Mouse (Mus musculus) heart, embryonic 10.5 days (tissue): ENCODE data around the gene Wdsub1. TPM values are rescaled to one million over a fixed set of nuclear protein-coding genes. Genes with fewer than 3 reads are reported as not detected.

Experiments used
- DNase-seq: peaks from one replicate; pipeline ENCODE4 v3.0.0-alpha.2; 2017; ENCODE audit warnings: low spot score
- H3K27ac ChIP-seq: fragments of 300-500 bp; sonication (generic); 2 replicates; pipeline ENCODE4 v1.5.1; 2016; ENCODE audit warnings: mild to moderate bottlenecking
- H3K27me3 ChIP-seq: fragments of 300-500 bp; sonication (generic); 2 replicates; pipeline ENCODE4 v1.6.1; 2016; ENCODE audit warnings: mild to moderate bottlenecking; ENCODE audit not compliant: poor library complexity, insufficient read depth, severe bottlenecking
- H3K36me3 ChIP-seq: fragments of 300-500 bp; sonication (generic); 2 replicates; pipeline ENCODE4 v1.6.1; 2016; ENCODE audit warnings: mild to moderate bottlenecking, moderate library complexity
- H3K4me1 ChIP-seq: fragments of 300-500 bp; sonication (generic); 2 replicates; pipeline ENCODE4 v1.6.1; 2016; ENCODE audit warnings: mild to moderate bottlenecking
- H3K4me3 ChIP-seq: fragments of 300-500 bp; sonication (generic); 2 replicates; pipeline ENCODE4 v1.5.1; 2016; ENCODE audit warnings: mild to moderate bottlenecking, moderate library complexity
- H3K9me3 ChIP-seq: fragments of 300-500 bp; sonication (generic); 2 replicates; pipeline ENCODE4 v1.6.1; 2016; ENCODE audit warnings: mild to moderate bottlenecking, moderate library complexity
- WGBS: fragments of 180-500 bp; shearing (Covaris S2); methylation state at CpG from one replicate; pipeline ENCODE4 v1.1.7; 2016; 5-methylcytosine and 5-hydroxymethylcytosine counted together
- polyA plus RNA-seq: library from polyadenylated mRNA; unstranded; fragments of >200 nt; fragmentation: Nextera tagmentation; extraction: Ambion mirVana; gene quantifications from 2 replicates; pipeline ENCODE4 v1.2.1, GENCODE M21; 2016

Gene Wdsub1
- polyA plus RNA-seq, 1 experiment from 2014 or later: 37.6 TPM

DNA sequence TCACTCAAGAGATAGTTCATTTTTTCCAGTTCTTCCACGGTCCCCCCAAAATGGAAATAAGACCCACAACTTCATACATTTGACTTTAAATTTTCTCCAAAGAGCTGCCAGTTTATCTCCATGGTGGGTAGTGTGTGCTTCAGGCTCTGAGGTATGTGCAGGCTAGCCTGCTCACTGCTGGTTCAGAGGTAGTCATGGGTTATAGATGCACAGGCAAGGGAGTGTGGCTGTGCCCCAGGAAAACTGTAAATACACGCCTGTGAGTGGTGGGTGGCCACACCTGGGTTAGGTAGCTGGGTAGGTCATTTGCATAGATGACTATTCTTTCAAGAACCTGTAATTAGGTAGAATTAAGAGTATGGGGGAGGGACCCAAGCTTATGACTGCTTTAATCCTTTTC is 42.6 kb downstream of the Wdsub1 start:
- H3K36me3 ChIP-seq: peaks cover 92% of the 10 kb centered on the region
- no peaks in the 10 kb centered on the region for H3K27me3 ChIP-seq
- H3K9me3 ChIP-seq: no peaks in the 10 kb centered on the region
- WGBS: 80% methylated on average over 2 of the region's 2 CpGs
- H3K4me1 ChIP-seq: peaks cover 36% of the 10 kb centered on the region
- DNase-seq: no peak
- H3K4me3 ChIP-seq: no peak overlapping the region
- no peak overlapping the region for H3K27ac ChIP-seq

DNA sequence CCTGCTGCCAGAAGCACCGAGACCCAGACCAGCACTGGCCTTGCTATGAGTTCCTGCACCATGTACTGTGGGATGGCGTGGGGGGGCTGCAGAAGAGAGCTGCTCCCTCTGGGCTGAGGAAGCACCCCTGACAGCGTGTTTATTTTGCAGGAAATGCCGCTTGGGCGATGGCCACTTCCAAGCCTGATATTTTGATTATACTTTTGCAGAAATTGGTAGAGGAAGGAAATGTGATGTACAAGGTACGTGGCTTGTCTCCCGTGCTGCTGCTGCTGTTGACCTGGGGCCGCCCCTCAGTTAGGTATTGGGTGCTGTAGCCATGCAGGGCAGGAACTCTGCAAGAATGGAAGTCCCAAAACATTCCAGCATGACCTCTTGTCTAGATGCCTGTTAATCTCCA is 43.6 kb downstream of the Wdsub1 start:
- H3K27me3 ChIP-seq: no peaks in the 10 kb centered on the region
- H3K9me3 ChIP-seq: no peaks in the 10 kb centered on the region
- no peak overlapping the region for H3K27ac ChIP-seq
- DNase-seq: no peak
- peaks cover 46% of the 10 kb centered on the region for H3K4me1 ChIP-seq
- H3K4me3 ChIP-seq: no peak overlapping the region
- H3K36me3 ChIP-seq: peaks cover 91% of the 10 kb centered on the region
- 76% methylated on average over 8 of the region's 8 CpGs for WGBS

DNA sequence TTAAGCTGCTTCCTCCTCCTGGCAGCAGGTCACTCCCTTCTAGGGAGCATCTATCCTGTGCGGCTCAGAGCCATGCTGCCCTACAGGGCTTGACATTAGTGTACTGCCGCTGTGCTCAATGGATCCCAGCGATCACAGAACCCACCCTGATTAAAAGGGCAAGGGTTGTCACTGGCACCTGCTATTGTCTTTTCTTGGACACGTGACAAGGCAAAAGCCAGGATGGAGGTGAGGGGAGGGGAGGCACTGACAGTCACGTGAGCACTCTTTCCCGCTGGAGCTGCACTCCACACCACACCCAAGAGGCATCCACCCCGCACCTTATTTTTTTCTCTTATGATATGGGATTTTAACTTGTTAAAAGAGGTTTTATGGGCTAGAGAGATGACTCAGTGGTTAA is 50.6 kb downstream of the Wdsub1 start:
- H3K4me1 ChIP-seq: peaks cover 78% of the 10 kb centered on the region
- no peak for DNase-seq
- H3K9me3 ChIP-seq: no peaks in the 10 kb centered on the region
- no peak overlapping the region for H3K4me3 ChIP-seq
- no peaks in the 10 kb centered on the region for H3K27me3 ChIP-seq
- H3K27ac ChIP-seq: peak overlapping the region; percentile 90; the same call in 1 of the 2 replicates
- 81% methylated on average over 7 of the region's 7 CpGs for WGBS
- peaks cover 44% of the 10 kb centered on the region for H3K36me3 ChIP-seq

DNA sequence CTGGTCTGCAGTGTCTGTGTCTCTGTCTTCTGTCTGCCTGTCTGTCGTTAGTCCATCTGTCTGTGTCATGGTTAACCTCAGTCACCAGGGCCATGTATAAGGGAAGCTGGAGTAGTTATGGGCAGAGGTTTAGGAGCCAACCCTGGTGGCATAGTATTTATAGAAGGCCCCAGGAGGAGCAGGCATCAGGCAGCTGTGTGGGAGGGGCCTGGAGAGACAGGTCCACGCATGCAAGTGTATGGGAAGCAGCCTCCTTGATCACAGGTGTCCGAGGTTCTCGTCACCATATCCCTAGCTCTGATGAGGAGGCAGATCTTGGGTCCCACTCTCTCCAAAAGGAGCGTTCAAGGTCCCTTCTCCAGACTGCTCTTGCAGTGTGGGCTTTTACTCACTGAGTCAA is 51.5 kb downstream of the Wdsub1 start:
- peak overlapping the region; percentile 90 for H3K27ac ChIP-seq
- 64% methylated on average over 5 of the region's 5 CpGs for WGBS
- peaks cover 87% of the 10 kb centered on the region for H3K4me1 ChIP-seq
- no peak overlapping the region for H3K4me3 ChIP-seq
- peaks cover 36% of the 10 kb centered on the region for H3K36me3 ChIP-seq
- H3K27me3 ChIP-seq: no peaks in the 10 kb centered on the region
- no peak for DNase-seq
- no peaks in the 10 kb centered on the region for H3K9me3 ChIP-seq

DNA sequence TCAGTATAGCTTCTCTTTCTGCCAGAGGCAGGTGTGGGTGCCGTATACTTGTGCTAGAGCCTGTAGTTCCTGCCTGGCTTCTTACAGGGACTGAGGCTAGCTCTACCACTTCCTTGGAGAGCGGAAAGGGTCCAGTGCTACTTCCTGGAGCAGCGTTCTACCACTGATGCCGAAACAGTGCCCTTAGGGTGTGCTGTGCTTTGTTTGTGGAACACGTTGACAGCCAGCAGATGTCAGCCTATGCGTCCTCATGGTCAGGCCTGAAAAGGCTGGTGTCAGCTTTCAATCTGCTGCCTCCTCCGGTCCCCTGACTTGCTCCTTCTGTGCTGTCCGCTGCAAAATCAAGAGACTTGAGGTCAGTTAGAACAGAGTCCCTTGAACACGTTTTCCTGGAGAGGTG is 52.2 kb downstream of the Wdsub1 start:
- Histone ChIP-seq H3K36me3 (peaks cover 28% of the 10 kb centered on the region), H3K27ac (peak overlapping the region; percentile 90)

DNA sequence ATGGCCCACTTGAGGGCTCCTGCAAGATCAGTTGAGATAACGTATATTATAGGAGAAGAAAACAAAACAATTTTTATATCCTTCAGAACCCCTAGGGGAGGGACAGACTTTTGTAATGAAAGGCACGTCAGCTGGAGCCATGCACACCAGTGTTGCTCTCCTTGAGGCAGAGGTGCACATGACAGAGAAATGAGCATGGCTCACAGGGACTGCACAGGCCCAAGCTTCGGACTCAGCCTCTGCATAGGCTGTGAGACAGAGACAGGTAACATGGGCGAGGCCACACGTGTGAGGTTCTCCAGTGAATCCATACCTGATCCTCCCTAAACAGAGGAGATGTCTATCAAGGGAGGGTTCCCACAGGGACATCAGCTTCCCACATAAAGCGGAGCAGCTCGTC is 52.7 kb downstream of the Wdsub1 start:
- Histone ChIP-seq H3K9me3 (no peaks in the 10 kb centered on the region), H3K4me1 (peaks cover 95% of the 10 kb centered on the region), H3K27ac (peak overlapping the region; percentile 90), H3K4me3 (peak overlapping the region; percentile 38; the same call in 1 of the 2 replicates), H3K27me3 (no peaks in the 10 kb centered on the region), H3K36me3 (peaks cover 24% of the 10 kb centered on the region)
- no peak for DNase-seq
- WGBS: 67% methylated on average over 7 of the region's 7 CpGs

More for the DNA sequence above, 52.2 kb downstream of the Wdsub1 start:
- Histone ChIP-seq H3K4me1 (peaks cover 93% of the 10 kb centered on the region), H3K4me3 (no peak overlapping the region), H3K27me3 (no peaks in the 10 kb centered on the region), H3K9me3 (no peaks in the 10 kb centered on the region)
- peak; percentile 89 for DNase-seq
- 22% methylated on average over 9 of the region's 9 CpGs for WGBS

DNA sequence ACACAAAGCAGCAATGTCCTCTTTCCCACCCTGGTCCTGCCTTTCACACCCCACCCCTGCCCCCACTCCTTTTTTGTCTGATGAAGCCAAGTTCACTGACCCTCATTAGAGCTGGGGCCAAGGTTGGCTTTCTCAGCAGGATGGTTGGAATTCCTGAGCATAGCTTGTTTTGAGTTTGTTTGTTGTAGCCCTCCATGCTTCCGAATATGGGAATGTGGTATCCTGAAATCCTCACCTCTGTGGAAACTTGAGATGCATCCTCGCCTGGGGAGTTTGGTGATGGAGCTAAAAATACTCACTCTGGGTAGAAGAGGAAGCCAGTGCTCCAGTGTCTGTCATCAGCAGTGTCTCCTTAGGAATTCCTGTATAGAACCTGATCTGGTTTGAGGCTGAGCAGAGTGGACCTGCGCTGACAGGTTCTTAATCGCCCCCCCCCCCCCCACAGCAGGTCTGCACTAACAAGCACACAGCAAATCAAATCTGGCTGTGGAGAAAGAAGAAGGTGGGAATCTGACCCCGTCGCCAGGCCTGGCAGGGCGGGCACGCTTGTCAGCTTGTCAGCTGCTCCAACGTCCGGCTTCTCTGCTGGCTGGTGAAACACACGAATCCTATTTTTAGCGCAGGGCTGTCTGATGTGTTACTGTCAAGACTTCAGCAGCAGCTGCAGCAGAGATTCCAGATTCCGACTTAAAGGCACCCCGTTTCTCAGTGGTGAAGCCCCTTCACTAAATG is 53.4 kb downstream of the Wdsub1 start:
- H3K36me3 ChIP-seq: peaks cover 24% of the 10 kb centered on the region
- H3K4me1 ChIP-seq: peaks cover 95% of the 10 kb centered on the region
- DNase-seq: peak; percentile 97
- WGBS: 10% methylated on average over 14 of the region's 14 CpGs
- H3K9me3 ChIP-seq: no peaks in the 10 kb centered on the region
- H3K4me3 ChIP-seq: peak overlapping the region; percentile 38
- H3K27me3 ChIP-seq: no peaks in the 10 kb centered on the region
- H3K27ac ChIP-seq: peak overlapping the region; percentile 90

DNA sequence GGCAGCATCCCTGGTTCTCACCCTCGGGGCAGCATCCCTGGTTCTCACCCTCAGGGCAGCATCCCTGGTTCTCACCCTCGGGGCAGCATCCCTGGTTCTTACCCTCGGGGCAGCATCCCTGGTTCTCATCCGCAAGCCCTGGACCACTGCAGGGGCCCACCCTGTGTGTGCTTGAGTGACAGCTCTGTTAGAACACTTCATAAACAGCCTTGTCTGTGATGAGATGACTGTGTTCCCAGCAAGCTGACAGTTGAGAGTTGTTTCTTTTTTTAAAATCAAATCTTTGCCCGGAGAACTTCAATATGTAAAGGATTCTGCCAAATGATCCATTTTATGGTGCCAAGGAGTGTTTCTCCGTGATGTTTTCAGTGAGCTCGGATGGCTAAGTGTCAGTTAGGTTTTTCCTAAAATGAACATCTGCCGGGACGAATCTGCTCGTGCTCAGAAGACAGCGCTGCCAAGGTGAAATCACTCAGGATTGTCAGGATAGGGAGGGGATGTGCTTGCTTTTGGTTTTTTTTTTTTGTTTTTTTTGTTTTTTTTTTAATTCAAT is 54.2 kb downstream of the Wdsub1 start:
- no peaks in the 10 kb centered on the region for H3K27me3 ChIP-seq
- peaks cover 95% of the 10 kb centered on the region for H3K4me1 ChIP-seq
- 56% methylated on average over 11 of the region's 11 CpGs for WGBS
- no peak overlapping the region for H3K4me3 ChIP-seq
- H3K27ac ChIP-seq: peak overlapping the region; percentile 90
- H3K36me3 ChIP-seq: peaks cover 19% of the 10 kb centered on the region
- DNase-seq: no peak
- no peaks in the 10 kb centered on the region for H3K9me3 ChIP-seq

DNA sequence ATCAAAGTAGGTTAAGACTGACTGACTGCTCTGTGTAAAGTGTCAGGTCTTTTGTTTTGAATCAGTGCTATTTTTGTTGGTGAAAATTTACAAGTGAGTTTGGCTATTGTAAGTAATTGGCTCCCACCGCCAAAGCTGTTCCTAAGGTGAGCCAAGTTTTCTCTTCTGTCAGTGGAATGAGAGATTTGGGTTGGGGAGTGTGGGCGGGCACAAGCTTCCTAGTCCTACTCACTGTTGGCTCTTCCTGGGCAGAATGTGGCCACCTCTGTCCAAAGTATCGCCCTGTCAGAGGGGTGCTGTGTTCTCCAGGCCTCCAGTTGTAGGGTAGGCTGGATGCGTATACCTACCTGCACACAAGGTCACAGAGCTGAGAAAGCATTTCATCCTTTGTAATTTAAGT is 57.0 kb downstream of the Wdsub1 start:
- H3K4me1 ChIP-seq: peaks cover 72% of the 10 kb centered on the region
- peaks cover 31% of the 10 kb centered on the region for H3K36me3 ChIP-seq
- no peaks in the 10 kb centered on the region for H3K27me3 ChIP-seq
- H3K4me3 ChIP-seq: no peak overlapping the region
- H3K27ac ChIP-seq: peak overlapping the region; percentile 90; the same call in 1 of the 2 replicates
- WGBS: 85% methylated on average over 4 of the region's 4 CpGs
- H3K9me3 ChIP-seq: no peaks in the 10 kb centered on the region
- DNase-seq: no peak

DNA sequence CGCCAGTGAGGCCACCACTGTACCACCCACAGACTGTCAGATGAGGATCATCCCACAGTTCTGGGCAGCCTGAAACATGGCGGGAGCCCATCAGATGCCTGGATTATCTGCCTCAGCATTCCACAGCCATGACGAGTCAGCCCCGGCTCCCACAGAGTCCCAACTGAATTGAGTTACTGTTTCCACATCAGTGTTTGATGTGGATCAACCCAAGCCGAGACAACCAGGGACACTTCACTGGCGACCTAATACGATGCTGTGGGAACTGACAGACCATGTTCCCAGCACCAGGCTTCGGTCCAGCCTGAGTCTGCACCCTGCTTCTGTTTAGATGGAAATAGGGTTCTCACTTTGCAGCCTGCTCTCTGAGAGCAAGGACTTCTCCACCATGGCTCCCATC is 58.1 kb downstream of the Wdsub1 start:
- H3K9me3 ChIP-seq: no peaks in the 10 kb centered on the region
- peak; percentile 88 for DNase-seq
- H3K27ac ChIP-seq: peak overlapping the region; percentile 90
- 43% methylated on average over 8 of the region's 8 CpGs for WGBS
- H3K4me1 ChIP-seq: peaks cover 61% of the 10 kb centered on the region
- no peak overlapping the region for H3K4me3 ChIP-seq
- no peaks in the 10 kb centered on the region for H3K27me3 ChIP-seq
- peaks cover 41% of the 10 kb centered on the region for H3K36me3 ChIP-seq

DNA sequence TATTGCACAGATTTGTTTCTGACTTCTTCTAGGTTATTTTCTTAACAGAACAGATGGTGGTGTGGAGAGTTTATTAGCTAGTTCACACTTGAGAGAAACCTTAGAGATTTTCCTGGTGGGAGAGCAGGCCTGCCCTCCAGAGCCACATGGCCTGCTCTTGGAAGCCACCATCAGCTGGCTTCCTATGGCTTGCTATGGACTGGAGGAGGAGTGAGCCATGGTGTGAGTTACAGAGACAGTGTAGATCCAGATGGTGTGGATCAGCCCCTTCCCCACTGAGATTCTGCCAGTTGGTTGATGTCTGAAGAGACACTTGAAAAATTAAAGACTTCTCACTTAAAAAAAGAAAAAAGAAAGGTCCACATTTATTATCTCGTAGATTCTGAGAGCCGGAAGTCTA is 61.3 kb downstream of the Wdsub1 start:
- WGBS: 92% methylated on average over 2 of the region's 2 CpGs

DNA sequence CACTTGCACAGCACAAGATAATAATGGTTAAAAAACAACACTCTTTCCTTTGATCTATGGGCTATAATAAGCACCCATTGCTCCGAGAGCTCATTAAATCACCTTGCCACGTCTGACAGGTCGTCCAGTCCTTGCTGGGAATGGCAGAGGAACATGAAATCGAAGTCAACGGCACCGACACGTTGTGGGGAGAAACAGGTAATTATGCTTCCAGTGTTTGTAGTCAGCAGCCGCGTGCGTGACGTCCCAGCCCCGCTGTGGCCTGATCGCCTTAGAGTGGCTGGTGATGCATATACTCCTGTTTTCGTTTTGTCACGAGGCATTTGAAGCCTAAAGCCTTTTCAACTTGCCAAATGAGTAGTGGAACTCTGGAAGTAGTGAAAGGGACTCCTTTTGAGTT is 62.3 kb downstream of the Wdsub1 start:
- H3K4me1 ChIP-seq: peaks cover 32% of the 10 kb centered on the region
- H3K27ac ChIP-seq: no peak overlapping the region
- no peaks in the 10 kb centered on the region for H3K9me3 ChIP-seq
- peaks cover 75% of the 10 kb centered on the region for H3K36me3 ChIP-seq
- no peaks in the 10 kb centered on the region for H3K27me3 ChIP-seq
- DNase-seq: no peak
- H3K4me3 ChIP-seq: no peak overlapping the region
- 88% methylated on average over 15 of the region's 15 CpGs for WGBS

More for the DNA sequence above, 61.3 kb downstream of the Wdsub1 start:
- peaks cover 69% of the 10 kb centered on the region for H3K36me3 ChIP-seq
- H3K9me3 ChIP-seq: no peaks in the 10 kb centered on the region
- peaks cover 34% of the 10 kb centered on the region for H3K4me1 ChIP-seq
- no peak overlapping the region for H3K4me3 ChIP-seq
- no peak overlapping the region for H3K27ac ChIP-seq
- DNase-seq: no peak
- H3K27me3 ChIP-seq: no peaks in the 10 kb centered on the region

DNA sequence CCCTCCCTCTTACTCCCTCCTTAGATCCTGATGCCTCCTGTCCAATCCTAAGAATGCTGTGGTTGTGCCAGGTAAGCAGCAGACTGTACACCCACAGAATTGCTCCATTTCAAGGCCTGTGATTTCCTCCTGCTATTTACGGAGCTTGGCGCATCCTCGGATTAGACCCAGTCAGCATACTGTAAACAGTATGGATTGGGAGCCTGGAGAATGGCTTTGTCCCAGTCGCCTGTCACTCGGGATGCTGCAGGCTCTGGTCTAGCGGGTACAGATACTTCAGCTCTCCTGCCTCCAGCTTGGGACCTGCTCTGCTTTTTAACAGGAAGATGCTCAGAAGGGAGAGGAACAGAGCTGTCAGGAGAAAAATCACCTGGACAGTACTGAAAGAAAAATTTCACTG is 63.0 kb downstream of the Wdsub1 start:
- Histone ChIP-seq H3K9me3 (no peaks in the 10 kb centered on the region), H3K4me1 (peaks cover 31% of the 10 kb centered on the region), H3K27me3 (no peaks in the 10 kb centered on the region), H3K36me3 (peaks cover 77% of the 10 kb centered on the region), H3K27ac (no peak overlapping the region), H3K4me3 (no peak overlapping the region)
- no peak for DNase-seq
- WGBS: 83% methylated on average over 6 of the region's 6 CpGs
